Mouse (Mus musculus) cerebellum, adult 2 months (tissue): ENCODE results near the gene Fgfr2.

Experiments used
- CTCF ChIP-seq: fragments of 200-500 bp; IDR thresholded peaks from 2 replicates; pipeline ENCODE4 v1.5.1; 2011; ENCODE audit warnings: low read depth, mild to moderate bottlenecking, control low read depth, low read length, moderate library complexity, borderline replicate concordance; ENCODE audit not compliant: insufficient read depth
- POLR2A ChIP-seq: fragments of 200-500 bp; IDR thresholded peaks from 2 replicates; pipeline ENCODE4 v1.6.1; 2011; ENCODE audit warnings: low read length, control low read depth, borderline replicate concordance; ENCODE audit not compliant: insufficient read depth

DNA sequence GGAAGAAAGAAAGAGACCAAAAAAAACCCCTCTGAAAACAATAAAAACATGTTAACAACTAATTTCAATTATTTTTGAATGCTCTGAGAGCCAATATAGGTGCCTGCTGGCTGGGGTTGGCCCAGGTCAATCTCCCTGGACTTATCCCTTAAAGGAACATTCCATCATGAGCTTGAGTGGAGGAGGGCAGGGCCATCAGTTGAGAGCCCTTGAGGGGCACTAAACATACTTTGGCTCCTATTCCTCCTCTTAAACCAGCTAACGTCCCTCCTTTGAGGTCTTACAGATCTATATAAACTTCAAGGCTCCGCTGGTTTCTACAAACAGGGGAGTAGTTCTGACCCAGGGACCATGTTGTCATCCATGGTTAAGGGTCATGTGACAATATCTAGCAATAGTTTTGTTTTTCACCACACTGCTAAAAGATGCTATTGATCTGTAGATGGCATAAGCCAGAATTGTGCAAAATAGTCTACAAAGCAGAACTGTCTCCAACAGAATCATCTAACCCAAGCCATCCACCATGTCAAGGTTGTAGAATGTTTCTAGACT, 2536.6 kb downstream of the Fgfr2 start:
- TF ChIP-seq CTCF = no peak
- TF ChIP-seq POLR2A = no peak
